Mouse (Mus musculus) liver, embryonic 12.5 days (tissue): ENCODE measurements around the gene Nectin4. TPM values are rescaled to one million over a fixed set of nuclear protein-coding genes. Genes with fewer than 3 reads are reported as not detected.

Source experiments
- ATAC-seq: fragments of 200-750 bp; cut with Nextera tagmentation; 2 replicates; pipeline ENCODE4 v1.8.0; 2017; ENCODE audit warnings: moderate number of reproducible peaks, mild to moderate bottlenecking, moderate library complexity
- H3K27ac ChIP-seq: fragments of 300-500 bp; sonication (generic); 2 replicates; pipeline ENCODE4 v1.5.1; 2016; ENCODE audit warnings: mild to moderate bottlenecking
- H3K27me3 ChIP-seq: fragments of 300-500 bp; sonication (generic); replicated peaks from 2 replicates; pipeline ENCODE4 v1.6.1; 2016; ENCODE audit warnings: mild to moderate bottlenecking, moderate library complexity
- H3K36me3 ChIP-seq: fragments of 300-500 bp; sonication (generic); 2 replicates; pipeline ENCODE4 v1.6.1; 2016; ENCODE audit warnings: mild to moderate bottlenecking, moderate library complexity
- H3K4me1 ChIP-seq: fragments of 300-500 bp; sonication (generic); 2 replicates; pipeline ENCODE4 v1.6.1; 2016
- H3K4me2 ChIP-seq: fragments of 300-500 bp; sonication (generic); 2 replicates; pipeline ENCODE4 v1.6.1; 2016; ENCODE audit warnings: mild to moderate bottlenecking, moderate library complexity
- H3K4me3 ChIP-seq: fragments of 300-500 bp; sonication (generic); 2 replicates; pipeline ENCODE4 v1.5.1; 2016; ENCODE audit warnings: mild to moderate bottlenecking, moderate library complexity
- H3K9ac ChIP-seq: fragments of 300-500 bp; sonication (generic); 2 replicates; pipeline ENCODE4 v1.6.1; 2016; ENCODE audit warnings: mild to moderate bottlenecking, moderate library complexity
- H3K9me3 ChIP-seq: fragments of 300-500 bp; sonication (generic); replicated peaks from 2 replicates; pipeline ENCODE4 v1.6.1; 2016; ENCODE audit warnings: mild to moderate bottlenecking, moderate library complexity
- WGBS: fragments of 180-500 bp; shearing (Covaris S2); methylation state at CpG from one replicate; pipeline ENCODE4 v1.1.7; 2016; ENCODE audit not compliant: insufficient replicate concordance; 5-methylcytosine and 5-hydroxymethylcytosine counted together
- polyA plus RNA-seq: library from polyadenylated mRNA; unstranded; fragments of >200 nt; fragmentation: Nextera tagmentation; extraction: Ambion mirVana; gene quantifications from 2 replicates; pipeline ENCODE4 v1.2.1, GENCODE M21; 2016

The Nectin4 gene
- polyA plus RNA-seq, 1 experiment from 2014 or later, result 0.06 TPM

- Histone ChIP-seq H3K27ac (no peak overlapping the region), H3K27me3 (no peaks in the 10 kb centered on the region), H3K9me3 (no peaks in the 10 kb centered on the region; the same call in 1 of the 2 replicates), H3K4me1 (peaks cover 38% of the 10 kb centered on the region), H3K4me2 (peak overlapping the region; percentile 84), H3K4me3 (peak overlapping the region; percentile 82), H3K9ac (no peak overlapping the region), H3K36me3 (peaks cover 65% of the 10 kb centered on the region)
- 0 out of 2 replicates have a peak, but pooled peaks have one; percentile 9 for ATAC-seq
- WGBS, result 75% methylated on average over 9 of the region's 9 CpGs
Observed at GRCm38 (mm10) chr1:171343922-171344677, 25.8 kb upstream of the Nectin4 start.

GRCm38 (mm10) chr1:171344715-171345114 is 25.2 kb upstream of the Nectin4 start:
- no peak; the same call in 1 of the 2 replicates for ATAC-seq
- WGBS, result 67% methylated on average over 9 of the region's 9 CpGs
- Histone ChIP-seq H3K36me3 (peaks cover 60% of the 10 kb centered on the region), H3K27me3 (no peaks in the 10 kb centered on the region), H3K4me2 (peak overlapping the region; percentile 84), H3K9me3 (no peaks in the 10 kb centered on the region; the same call in 1 of the 2 replicates), H3K9ac (peak overlapping the region; percentile 87), H3K4me3 (peak overlapping the region; percentile 82), H3K4me1 (peaks cover 41% of the 10 kb centered on the region), H3K27ac (peak overlapping the region; percentile 75; the same call in 1 of the 2 replicates)

- peaks cover 43% of the 10 kb centered on the region for H3K4me1 ChIP-seq
- peak; percentile 89 for ATAC-seq
- peak within 1 kb of the TSS; percentile 84 for H3K4me2 ChIP-seq
- H3K4me3 ChIP-seq, result peak within 1 kb of the TSS; percentile 82
- peak within 1 kb of the TSS; percentile 87 for H3K9ac ChIP-seq
- 1% methylated on average over 53 of the region's 53 CpGs for WGBS
- no peaks in the 10 kb centered on the region; the same call in 1 of the 2 replicates for H3K9me3 ChIP-seq
- peak within 1 kb of the TSS; percentile 75 for H3K27ac ChIP-seq
- H3K27me3 ChIP-seq, result no peaks in the 10 kb centered on the region
- peaks cover 53% of the 10 kb centered on the region for H3K36me3 ChIP-seq
Observed at GRCm38 (mm10) chr1:171345225-171346094, 24.4 kb upstream of the Nectin4 start, which contains the start of the genes Nit1 and Pfdn2. Gene Nit1 (minus strand): TSS chr1:171345646. Gene Pfdn2 (plus strand): TSS chr1:171345670.

GRCm38 (mm10) chr1:171346095-171346450 is 23.8 kb upstream of the Nectin4 start:
- peak; percentile 46; the same call in 1 of the 2 replicates for ATAC-seq
- under 1% methylated on average over 14 of the region's 14 CpGs for WGBS
- H3K4me2 ChIP-seq, result peak overlapping the region; percentile 84

GRCm38 (mm10) chr1:171348665-171349064 is 21.2 kb upstream of the Nectin4 start:
- Histone ChIP-seq H3K4me3 (no peak overlapping the region), H3K27me3 (no peaks in the 10 kb centered on the region), H3K36me3 (peaks cover 21% of the 10 kb centered on the region), H3K4me1 (peaks cover 46% of the 10 kb centered on the region), H3K4me2 (no peak overlapping the region), H3K9ac (peak overlapping the region; percentile 3; the same call in 1 of the 2 replicates), H3K27ac (no peak overlapping the region), H3K9me3 (no peaks in the 10 kb centered on the region; the same call in 1 of the 2 replicates)
- no peak for ATAC-seq
- 90% methylated on average over 3 of the region's 3 CpGs for WGBS

More at GRCm38 (mm10) chr1:171346095-171346450, 23.8 kb upstream of the Nectin4 start:
- H3K4me1 ChIP-seq, result peaks cover 47% of the 10 kb centered on the region
- peak overlapping the region; percentile 82 for H3K4me3 ChIP-seq
- no peaks in the 10 kb centered on the region for H3K27me3 ChIP-seq
- no peaks in the 10 kb centered on the region; the same call in 1 of the 2 replicates for H3K9me3 ChIP-seq
- H3K27ac ChIP-seq, result peak overlapping the region; percentile 75
- H3K36me3 ChIP-seq, result peaks cover 47% of the 10 kb centered on the region
- peak overlapping the region; percentile 87 for H3K9ac ChIP-seq

GRCm38 (mm10) chr1:171349210-171349609 is 20.7 kb upstream of the Nectin4 start:
- H3K9me3 ChIP-seq, result no peaks in the 10 kb centered on the region; the same call in 1 of the 2 replicates
- peaks cover 41% of the 10 kb centered on the region for H3K4me1 ChIP-seq
- no peak for ATAC-seq
- no peak overlapping the region for H3K9ac ChIP-seq
- H3K27ac ChIP-seq, result no peak overlapping the region
- peaks cover 18% of the 10 kb centered on the region for H3K36me3 ChIP-seq
- no peak overlapping the region for H3K4me3 ChIP-seq
- no peak overlapping the region for H3K4me2 ChIP-seq
- WGBS, result 81% methylated on average over 2 of the region's 2 CpGs
- H3K27me3 ChIP-seq, result no peaks in the 10 kb centered on the region

- ATAC-seq, result no peak
- Histone ChIP-seq H3K9me3 (no peaks in the 10 kb centered on the region), H3K27me3 (no peaks in the 10 kb centered on the region), H3K9ac (no peak overlapping the region), H3K4me3 (no peak overlapping the region), H3K4me2 (no peak overlapping the region), H3K36me3 (peaks cover 32% of the 10 kb centered on the region), H3K27ac (no peak overlapping the region), H3K4me1 (peaks cover 18% of the 10 kb centered on the region)
- 77% methylated on average over 5 of the region's 5 CpGs for WGBS
Observed at GRCm38 (mm10) chr1:171355812-171356340, 14.0 kb upstream of the Nectin4 start.

- H3K4me3 ChIP-seq, result no peak overlapping the region
- H3K36me3 ChIP-seq, result peaks cover 32% of the 10 kb centered on the region
- no peak overlapping the region for H3K9ac ChIP-seq
- 88% methylated on average over 2 of the region's 2 CpGs for WGBS
- no peak overlapping the region for H3K4me2 ChIP-seq
- no peaks in the 10 kb centered on the region for H3K9me3 ChIP-seq
- no peak for ATAC-seq
- no peaks in the 10 kb centered on the region for H3K27me3 ChIP-seq
- peaks cover 25% of the 10 kb centered on the region for H3K4me1 ChIP-seq
- no peak overlapping the region for H3K27ac ChIP-seq
Observed at GRCm38 (mm10) chr1:171356814-171357213, 13.1 kb upstream of the Nectin4 start.

- no peak for ATAC-seq
- H3K36me3 ChIP-seq, result peaks cover 32% of the 10 kb centered on the region
- H3K9ac ChIP-seq, result no peak overlapping the region
- no peak overlapping the region for H3K27ac ChIP-seq
- H3K4me1 ChIP-seq, result peaks cover 26% of the 10 kb centered on the region
- no peak overlapping the region for H3K4me3 ChIP-seq
- H3K27me3 ChIP-seq, result no peaks in the 10 kb centered on the region
- H3K4me2 ChIP-seq, result no peak overlapping the region
- no peaks in the 10 kb centered on the region for H3K9me3 ChIP-seq
- WGBS, result 63% methylated on average over 4 of the region's 4 CpGs
Observed at GRCm38 (mm10) chr1:171358421-171358820, 11.5 kb upstream of the Nectin4 start.

GRCm38 (mm10) chr1:171360253-171360652 is 9.6 kb upstream of the Nectin4 start:
- Histone ChIP-seq H3K9me3 (no peaks in the 10 kb centered on the region), H3K4me1 (peaks cover 26% of the 10 kb centered on the region), H3K4me2 (peak overlapping the region; percentile 79), H3K4me3 (peak overlapping the region; percentile 65), H3K36me3 (peaks cover 28% of the 10 kb centered on the region), H3K9ac (peak overlapping the region; percentile 72), H3K27ac (no peak overlapping the region), H3K27me3 (no peaks in the 10 kb centered on the region)
- 23% methylated on average over 26 of the region's 26 CpGs for WGBS
- ATAC-seq, result peak; percentile 36; the same call in 1 of the 2 replicates

GRCm38 (mm10) chr1:171360656-171361055 is 9.2 kb upstream of the Nectin4 start, which contains the start of gene Klhdc9:
Gene Klhdc9 (minus strand): TSS chr1:171360798.
- H3K9ac ChIP-seq, result peak within 1 kb of the TSS; percentile 72
- H3K27ac ChIP-seq, result peak within 1 kb of the TSS; percentile 64
- 3% methylated on average over 21 of the region's 21 CpGs for WGBS
- no peaks in the 10 kb centered on the region for H3K9me3 ChIP-seq
- ATAC-seq, result peak; percentile 88
- peaks cover 28% of the 10 kb centered on the region for H3K36me3 ChIP-seq
- peaks cover 26% of the 10 kb centered on the region for H3K4me1 ChIP-seq
- peak within 1 kb of the TSS; percentile 79 for H3K4me2 ChIP-seq
- H3K27me3 ChIP-seq, result no peaks in the 10 kb centered on the region
- H3K4me3 ChIP-seq, result peak within 1 kb of the TSS; percentile 65
